Mouse (Mus musculus) activated CD4-positive, CD25-positive, alpha-beta regulatory T cell, adult 4 months (primary cell): ENCODE results near the gene Gucy2g. TPM values are rescaled to one million over a fixed set of nuclear protein-coding genes. Genes with fewer than 3 reads are reported as not detected.

Source experiments
- ATAC-seq: one replicate; pipeline ENCODE4 v1.8.0; 2017
- polyA plus RNA-seq, 2 experiments: library from polyadenylated mRNA; unstranded; fragments of 100-300 nt; shearing (Covaris generic); gene quantifications; one replicate each; pipeline ENCODE4 v1.2.1; 2017

Gene Gucy2g
- polyA plus RNA-seq, 2 experiments from 2014 or later = not detected

DNA sequence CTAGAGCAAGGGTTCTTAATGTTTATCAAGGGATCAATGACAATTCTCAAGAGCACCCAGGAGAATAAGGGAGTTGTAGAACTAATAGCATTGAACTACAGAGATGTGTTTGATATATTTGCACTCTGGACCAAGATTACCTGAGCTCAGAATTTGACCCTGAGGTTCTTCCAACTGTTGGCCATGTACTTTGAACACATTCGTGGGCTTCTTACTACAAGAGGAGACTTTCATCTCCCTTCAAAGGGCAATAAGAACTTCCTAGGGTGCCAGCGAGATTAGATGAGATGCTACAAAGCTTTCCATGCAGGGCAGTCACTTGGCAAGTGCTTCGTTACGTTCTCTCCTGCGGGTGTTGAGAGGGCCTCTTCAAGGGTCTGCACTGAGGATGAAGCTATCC lies 6.5 kb upstream of the Gucy2g start:
- ATAC-seq = no peak

DNA sequence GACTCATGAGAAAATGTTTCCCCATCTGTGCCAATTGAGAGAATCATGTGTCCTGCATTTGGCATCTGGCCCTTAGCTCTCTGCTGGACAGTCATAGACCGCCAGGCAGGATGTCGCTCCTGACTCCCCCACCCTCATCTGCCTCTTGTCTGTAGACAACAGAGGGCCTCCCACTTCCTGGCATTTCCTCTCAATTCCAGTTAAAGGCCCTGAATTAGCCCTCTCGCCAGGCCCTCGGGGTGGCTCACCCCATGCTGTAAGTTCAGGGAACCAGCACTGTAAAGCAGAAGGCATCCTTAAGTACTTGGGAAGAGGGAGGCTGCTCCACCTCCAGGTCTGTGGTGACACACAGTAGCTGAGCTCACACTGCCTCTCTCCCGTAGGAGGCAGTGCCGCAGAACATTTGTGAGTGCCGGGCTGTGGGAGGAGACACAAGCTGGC lies 3.8 kb upstream of the Gucy2g start:
- ATAC-seq = no peak

DNA sequence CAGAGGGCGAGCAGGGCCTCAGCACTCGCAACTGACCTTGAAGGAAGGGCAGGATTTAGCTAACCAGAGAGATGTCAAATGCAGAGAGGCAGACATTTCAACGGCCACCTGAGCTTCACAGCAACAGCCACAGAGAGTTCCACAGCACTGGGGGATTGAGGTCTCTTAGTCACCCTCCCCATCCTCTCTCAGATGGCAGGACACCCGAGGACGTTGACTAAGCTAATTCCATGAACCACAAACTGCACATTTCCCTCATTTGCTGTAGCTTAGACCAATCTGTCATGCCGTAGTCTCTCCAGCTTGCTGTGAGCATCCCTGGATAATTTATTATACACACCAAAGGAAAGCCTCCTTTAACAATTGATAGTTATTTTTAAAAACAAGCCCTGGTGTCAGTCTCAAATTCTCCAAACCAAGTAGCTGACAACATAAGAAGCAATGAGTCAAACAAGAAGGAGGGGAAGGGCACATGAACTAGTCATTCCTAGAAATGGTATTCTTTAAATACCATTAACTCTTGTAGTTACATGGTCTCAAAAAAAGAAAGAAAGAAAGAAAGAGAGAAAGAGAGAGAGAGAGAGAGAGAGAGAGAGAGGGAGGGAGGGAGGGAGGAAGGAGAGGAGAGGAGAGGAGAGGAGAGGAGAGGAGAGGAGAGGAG lies 1.1 kb downstream of the Gucy2g start:
- ATAC-seq = no peak

DNA sequence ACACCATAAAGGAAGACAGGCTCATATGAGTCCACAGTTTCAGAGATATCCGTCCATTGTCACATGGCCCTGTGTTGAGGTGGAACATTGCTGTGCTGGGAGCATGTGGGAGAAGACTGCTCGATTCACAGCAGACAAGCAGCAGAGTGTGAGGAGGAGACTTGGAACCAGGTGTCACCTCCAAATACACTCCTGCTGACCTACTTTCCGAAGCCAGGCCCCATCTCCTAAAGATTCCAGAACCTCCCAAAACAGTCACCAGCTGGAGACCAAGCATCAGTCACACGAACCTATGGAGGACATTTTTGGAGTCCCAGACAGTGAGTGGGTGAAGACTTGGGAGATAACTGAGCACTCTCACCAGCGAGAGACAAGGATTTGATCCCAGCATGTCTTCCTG lies 4.5 kb downstream of the Gucy2g start:
- no peak for ATAC-seq

DNA sequence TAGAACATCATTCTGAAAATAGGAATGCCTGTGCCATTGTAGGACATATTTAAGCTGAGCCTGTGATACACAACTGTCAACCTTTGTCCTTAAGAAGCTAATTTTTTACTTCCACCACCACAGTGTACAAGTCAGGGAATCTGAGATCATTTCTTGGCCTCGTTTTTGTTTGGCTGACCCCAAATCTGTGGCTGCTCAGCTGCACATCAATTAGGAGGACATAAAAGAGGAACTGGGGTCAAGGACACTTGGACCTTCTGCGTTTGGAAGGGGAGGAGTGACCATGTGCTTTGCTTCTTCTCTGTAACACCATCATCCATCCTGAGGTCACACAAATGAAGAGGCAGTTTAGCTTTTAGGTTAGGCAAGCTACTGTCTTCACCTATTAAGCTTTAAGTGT lies 5.0 kb downstream of the Gucy2g start:
- no peak for ATAC-seq

DNA sequence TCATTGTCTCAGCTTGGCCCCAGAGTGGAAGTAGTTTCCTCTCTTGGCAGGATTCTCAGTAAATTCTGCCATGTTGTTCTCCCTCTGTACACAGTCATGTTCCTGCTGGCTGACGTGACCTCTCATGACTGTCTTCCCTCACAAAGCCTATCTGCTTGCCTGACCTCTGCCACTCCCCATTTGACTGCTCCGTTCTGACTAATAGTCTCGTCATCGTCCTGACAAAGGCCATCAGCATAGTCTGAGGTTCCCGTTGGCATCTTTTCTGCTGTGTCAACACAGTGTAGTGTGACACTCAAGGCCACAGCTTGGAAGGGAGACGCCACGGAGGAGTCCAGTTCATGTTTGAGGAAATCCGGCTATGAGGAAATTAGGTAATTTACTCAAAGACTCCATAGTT lies 8.9 kb downstream of the Gucy2g start:
- no peak for ATAC-seq

DNA sequence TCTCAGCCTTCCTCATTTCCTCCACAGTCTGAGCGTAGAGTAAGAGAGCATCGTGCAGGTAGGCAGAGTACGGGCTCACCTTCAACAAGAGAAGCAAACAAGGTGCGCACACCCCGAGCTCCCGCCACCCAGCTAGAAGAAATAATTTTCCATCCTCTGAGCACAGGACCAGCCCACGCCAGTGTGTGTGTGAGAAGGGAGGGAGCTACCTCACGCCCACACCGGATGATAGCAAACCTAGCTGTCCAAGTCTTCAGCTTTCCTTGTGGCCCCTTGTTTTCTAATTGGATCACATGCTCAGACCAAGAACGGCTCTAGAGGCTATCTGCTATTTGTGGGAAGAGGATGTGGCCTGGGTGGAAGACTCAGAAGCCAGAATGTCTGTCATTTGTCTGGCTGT lies 10.0 kb downstream of the Gucy2g start:
- no peak for ATAC-seq

DNA sequence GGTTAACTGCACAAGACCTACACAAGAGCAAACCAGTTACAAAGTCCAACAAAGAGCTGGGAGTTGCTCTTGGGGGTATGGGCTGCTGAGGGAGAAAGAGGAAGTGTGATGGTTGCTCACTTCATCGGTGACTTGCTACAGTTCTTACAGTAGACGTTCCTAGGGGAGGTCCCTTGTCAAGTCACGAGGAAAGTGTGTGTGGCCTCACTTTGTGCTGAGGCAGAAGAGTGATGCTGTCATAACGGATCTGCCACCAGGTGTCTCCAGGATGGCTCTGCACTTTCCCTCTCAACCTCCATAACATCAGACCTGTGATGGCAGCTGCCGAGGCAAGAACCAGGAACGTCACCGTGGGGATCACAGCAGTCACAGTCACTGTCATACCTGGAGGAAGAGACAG lies 13.9 kb downstream of the Gucy2g start:
- no peak for ATAC-seq

DNA sequence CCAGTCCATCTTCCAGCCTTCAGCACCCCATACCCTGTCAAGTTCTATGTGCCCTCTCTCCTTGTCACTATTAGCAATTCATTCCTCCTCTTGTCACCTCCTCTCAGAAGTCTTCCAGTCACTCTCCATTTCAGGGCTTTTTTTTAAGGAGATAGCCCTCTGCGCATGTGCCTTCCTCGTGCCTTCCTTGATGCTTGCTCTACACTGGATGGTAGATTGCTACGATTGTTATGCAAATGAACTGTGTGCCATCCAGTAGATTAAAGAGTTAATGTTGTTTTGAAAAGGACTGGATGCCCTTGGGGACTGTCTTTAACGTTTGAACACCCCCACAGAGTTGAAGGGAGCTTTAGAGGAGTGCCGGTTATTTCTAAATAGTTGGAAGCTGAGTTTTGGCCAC lies 14.4 kb downstream of the Gucy2g start:
- no peak for ATAC-seq

DNA sequence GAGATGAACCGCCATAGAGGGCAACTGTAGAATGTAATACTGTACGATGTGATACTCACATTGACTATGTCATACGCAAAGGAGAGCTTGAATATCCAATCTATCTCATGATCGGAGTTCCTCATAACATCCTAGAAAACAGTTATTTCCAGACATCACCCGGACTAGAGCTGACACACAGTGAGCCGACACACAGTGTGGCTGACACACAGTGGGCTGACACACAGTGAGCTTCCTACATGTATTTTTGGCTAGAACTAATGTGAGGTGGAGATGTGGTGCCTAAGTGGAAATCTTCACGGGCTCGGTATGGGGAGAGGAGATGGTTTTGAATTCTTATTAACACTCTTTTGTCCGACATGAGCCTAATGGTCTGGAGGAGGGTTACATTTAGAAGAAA lies 18.8 kb downstream of the Gucy2g start:
- ATAC-seq = no peak

DNA sequence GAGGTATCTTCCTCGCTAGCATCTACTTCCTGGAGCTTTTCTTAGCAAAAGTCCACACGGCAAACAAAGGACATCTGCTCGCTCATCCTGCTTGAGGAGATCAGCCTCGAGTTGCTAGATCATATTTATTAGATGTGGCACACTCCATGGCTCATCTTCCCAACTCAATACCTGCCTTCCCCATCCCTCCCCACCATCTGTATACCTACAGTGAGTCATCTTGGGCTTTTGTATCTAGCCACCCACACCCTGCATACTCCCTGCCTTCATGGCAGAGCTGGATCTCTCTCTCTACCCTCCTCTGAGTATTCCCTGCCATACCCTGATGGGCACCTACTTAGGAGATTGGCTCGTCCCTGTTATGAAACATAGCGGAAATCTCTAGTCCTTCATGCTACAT lies 19.8 kb downstream of the Gucy2g start:
- no peak for ATAC-seq

DNA sequence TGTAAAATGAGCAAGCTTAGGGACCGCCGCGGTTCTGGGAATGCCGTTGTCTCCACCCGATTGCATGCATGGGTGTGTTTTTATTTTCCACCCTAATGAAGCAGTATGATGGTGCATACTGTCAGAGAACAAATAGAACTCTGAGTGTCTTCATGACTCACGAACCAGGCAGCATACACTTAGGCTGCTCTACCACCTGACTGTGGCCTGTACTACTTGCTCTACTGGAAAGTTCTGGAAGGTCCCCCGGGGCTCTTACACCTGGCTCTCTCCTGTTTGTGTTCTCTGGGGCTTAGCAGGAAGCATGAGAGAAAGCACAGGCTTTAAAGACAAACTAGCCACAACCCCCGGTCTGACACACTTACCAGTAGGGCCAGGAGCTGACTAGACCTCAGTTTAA lies 21.7 kb downstream of the Gucy2g start:
- ATAC-seq = no peak

DNA sequence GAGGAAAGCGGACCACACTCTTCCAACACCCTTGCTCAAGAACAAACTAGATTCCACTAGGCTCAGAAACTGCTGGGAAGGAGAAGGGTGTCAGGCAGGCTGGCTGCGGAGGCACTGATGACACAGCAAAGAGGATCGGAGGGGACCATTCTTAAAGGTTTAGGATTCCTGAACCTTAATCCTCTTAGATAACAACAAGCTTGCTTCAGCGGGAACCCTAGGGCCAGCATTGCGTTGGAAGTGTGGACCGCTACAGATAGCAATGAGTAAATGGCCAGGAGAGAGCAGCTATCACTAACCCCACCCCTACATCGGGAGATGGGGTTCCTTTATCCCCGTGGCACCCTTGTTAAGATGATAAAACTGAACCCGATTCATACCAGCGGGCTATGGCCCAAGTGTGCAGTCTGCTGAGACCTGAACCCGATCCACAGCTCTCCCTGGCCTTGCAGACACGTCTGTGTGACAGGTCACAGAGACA lies 22.3 kb downstream of the Gucy2g start:
- no peak for ATAC-seq

DNA sequence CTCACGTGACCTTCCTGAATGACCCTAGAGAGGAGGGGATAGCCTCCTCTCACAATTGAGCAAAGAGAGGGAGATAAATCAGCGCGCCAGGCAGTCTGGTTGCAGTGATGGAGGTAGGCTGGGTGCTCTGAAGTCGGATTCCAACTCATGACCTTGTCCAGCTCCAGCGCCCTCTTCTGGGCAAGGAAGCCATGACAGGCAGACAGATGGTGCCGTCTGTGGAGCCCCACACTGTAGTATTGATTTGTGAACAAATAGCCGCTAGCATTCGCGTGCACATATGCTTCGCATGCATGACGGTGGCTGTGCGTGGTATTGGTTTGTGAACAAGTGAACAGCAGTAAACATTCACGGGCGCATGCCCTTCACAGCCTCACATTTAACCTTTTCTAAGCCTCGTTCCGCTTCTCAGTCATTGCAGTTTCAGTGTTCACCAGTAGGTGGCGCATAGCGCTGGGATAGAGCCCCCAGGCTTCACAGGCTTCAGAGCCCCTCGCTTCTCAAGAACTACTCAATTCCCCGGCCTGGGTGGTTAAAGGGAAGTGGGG lies 22.8 kb downstream of the Gucy2g start:
- ATAC-seq = peak; percentile 78

DNA sequence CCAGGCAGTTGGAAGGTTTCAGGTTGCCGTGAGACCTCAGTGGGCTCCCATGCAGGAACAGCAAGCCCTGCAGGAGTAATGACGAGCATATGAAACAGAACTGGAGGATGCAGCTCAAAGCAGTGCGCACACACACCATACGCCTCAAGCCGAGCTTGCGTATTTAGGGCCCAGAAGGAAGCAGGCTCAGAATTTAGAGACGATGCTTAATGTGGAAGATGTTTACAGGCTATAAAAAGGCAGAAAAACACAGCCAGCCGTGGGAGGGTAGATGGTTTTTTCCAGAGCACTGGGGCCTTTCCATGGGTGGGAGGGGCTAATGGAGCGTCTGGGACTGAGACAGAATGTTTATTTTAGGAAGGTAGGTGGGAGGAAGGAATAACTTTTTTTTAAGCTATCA lies 23.7 kb downstream of the Gucy2g start:
- ATAC-seq = no peak

DNA sequence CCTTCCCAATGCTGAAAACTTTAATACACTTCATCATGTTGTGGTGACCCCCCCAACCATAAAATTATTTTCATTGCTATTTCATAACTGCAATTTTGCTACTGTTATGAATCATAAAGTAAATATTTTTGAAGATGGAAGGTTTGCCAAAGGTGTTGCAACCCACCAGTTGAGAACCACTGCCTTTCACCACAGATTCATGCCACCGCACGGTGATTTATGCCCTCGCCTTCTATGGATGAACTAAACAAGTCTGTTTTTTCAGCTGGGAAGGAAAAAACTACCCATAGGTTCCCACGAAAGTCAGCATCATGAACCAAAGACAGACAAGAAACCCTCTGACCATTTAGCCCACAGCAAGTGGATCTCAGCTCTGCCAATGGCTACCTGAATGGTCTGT lies 24.2 kb downstream of the Gucy2g start:
- ATAC-seq = no peak

DNA sequence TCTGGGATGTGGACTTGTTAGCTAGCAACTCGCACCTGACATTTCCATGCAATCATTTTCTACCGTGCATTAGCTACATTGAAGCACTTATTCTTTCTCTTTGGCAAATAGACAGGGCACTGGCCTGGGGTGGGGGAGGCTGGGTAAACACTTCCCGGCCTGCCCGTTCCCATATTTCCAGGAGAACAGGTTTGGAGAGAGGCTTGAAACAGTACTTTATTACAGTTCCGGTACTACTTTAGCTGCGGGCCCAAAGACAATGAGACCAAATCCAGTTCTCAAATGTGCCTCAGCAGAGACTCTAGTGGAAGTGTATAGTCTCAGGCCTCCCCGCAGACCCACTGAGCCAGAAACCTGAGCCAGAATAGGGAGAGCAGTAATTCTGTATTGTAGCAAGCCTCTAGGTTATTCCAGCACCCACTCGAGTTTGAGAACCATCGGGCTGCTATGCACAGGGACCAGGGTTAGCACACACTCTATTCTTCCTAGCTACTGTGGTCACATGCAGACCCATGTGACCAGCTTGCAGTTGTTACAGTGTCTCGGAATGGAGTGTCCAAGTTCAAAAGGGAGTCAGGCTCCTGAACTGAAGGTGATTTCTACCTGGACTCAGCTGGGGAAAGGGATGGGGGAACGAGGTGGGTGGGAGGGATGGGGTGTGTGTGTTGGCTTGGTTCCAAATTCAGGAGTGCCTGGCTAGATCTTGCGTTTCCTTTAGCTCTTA lies 27.3 kb downstream of the Gucy2g start:
- ATAC-seq = no peak

DNA sequence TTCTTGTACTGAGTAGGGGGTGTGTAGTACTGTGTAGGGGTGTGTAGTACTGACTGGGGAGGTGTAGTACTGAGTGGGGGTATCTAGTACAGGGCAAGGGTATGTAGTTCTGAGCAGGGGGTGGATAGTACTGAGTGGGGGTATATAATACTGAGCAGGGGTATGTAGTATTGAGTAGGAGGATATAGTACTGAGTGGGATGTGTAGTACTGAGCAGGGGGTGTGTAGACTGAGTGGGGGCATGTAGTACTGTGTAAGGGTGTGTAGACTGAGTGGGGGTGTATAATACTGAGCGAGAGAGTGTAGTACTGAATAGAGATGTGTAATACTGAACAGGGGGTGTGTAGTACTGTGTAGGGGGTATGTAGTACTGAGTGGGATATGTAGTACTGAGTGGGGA lies 29.3 kb downstream of the Gucy2g start:
- ATAC-seq = no peak

DNA sequence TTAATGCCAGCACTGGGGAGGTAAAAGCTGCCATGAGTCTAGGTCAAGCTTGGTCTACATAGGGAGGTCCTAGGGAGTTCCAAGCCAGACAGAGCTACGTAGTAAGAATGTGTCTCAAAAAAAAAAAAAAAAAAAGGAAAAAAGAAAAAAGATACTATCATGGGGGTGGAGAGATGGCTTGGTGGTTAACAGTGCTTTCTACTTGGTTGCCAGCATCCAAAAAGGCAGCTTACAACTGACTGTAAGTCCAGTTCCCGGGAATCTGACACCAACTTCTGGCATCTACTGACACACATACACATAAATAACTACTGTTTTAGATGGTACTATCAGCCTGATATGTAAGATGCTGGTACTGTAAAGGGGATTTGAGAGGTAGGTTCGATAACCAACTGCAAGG lies 32.0 kb downstream of the Gucy2g start:
- ATAC-seq = no peak

DNA sequence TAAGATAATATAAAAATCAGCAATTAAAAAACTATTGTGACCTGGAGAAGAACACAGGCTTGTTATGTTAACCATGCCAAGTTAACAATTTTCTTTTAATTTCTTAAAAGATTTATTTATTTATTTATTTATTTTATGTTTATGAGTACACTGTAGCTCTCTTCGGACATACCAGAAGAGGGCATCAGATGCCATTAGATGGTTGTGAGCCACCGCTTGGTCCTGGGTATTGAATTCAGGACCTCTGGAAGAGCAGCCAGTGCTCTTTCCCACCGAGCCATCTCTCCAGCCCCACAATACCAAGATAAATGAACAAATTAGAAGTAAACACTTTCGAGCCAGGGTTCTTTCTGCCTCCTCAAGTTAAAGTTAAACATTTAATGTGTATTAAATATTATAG lies 32.4 kb downstream of the Gucy2g start:
- ATAC-seq = no peak

DNA sequence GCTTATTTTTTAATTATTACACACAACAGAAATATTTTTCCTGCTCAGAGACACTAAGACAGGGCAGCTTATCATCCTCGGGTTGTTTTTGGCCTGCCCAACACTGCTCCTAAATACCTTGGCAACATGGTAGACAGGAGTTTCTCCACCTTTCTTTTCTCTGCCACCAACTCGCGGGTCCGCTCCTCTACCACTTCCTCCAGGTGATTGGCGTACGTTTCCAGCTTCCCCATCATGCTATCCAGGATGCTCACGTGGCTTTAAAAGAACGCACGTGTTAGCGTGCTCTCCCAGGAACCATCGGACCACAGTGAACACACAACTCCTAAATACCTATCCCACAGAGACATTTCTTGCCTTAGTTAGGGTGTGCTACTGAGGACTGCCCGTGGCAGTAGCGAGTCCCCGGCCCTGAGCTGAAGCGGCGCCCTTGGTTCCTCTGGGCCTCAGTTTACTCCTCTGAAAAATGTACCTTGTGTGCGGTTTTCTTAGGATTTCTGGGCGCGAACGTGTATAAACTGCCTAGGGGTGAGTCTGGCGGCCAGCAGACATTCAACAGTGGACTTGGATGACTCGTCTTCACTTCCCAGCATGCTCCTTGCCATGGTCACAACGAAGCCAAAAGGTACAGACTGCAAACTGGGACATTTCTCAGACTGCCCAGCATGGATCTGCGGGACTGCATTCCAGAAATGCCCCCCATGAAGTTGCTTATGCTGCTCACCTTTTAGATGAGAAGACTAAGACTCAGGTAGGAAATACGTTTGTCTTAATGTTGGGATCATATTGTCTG lies 33.1 kb downstream of the Gucy2g start:
- no peak for ATAC-seq

DNA sequence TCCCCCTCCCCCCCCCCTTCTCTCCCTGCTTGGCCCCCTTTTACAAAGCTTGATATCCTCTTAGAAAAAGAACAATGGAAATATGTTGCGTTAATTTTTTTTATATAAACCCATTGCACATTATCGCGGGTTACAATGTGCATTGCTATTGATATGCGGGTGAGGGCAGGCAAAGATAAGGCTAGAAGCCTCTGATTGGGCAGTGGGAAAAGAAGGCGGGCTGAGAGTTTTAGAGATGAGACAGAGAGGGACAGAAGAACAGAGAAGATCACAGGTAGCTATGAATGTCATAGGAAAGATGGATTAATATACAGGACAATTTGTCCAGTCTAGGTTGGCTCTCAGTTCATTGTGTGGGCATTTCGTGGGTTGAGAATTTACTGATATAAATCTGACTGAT lies 33.8 kb downstream of the Gucy2g start:
- no peak for ATAC-seq

DNA sequence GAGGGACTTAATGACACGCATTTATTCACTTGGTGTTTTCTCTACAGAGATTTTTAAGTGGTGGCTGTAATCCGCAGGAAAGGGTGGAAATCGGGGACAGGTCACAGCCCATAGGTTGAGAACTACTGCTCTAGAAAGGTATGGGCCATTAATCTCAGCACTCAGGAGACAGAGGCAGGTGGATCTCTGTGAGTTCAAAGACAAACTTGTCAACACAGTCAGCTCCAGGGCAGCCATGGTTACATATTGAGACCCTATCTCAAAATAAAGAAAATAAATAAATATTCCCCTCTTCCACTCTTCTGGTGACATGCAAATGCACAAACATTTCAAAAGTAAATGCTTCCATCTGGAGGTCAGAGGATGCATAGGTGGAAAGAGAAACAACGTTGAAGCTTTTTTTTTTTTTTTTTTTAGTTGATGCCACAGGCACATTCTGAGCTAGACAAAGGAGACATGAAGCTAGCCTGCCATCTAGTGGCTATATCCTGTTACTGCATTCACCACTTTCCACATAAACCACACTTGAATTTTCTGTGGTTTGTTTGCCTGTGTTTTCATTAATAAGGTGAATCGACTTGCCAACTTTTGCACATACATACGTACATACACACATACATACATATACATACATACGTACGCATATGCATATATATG lies 34.4 kb downstream of the Gucy2g start:
- peak; percentile 59 for ATAC-seq
